Mouse (Mus musculus) forebrain, embryonic 11.5 days (tissue): Measurements from ENCODE around the gene Slc2a10. TPM values are rescaled to one million over a fixed set of nuclear protein-coding genes. Genes with fewer than 3 reads are reported as not detected.

Experiments
- ATAC-seq: fragments of 200-750 bp; cut with Nextera tagmentation; replicated peaks from 2 replicates; pipeline ENCODE4 v1.8.0; 2017; ENCODE audit warnings: moderate TSS enrichment; ENCODE audit not compliant: low FRiP score
- DNase-seq: peaks from one replicate; pipeline ENCODE4 v3.0.0-alpha.2; 2017; ENCODE audit warnings: low spot score
- H3K27ac ChIP-seq: fragments of 300-500 bp; sonication (generic); 2 replicates; pipeline ENCODE4 v1.5.1; 2014; ENCODE audit warnings: low read depth, low read length
- H3K27me3 ChIP-seq: fragments of 300-500 bp; sonication (generic); 2 replicates; pipeline ENCODE4 v1.6.1; 2014; ENCODE audit warnings: mild to moderate bottlenecking, low read length, mixed read lengths; ENCODE audit not compliant: control insufficient read depth, insufficient read depth
- H3K36me3 ChIP-seq: fragments of 300-500 bp; sonication (generic); 2 replicates; pipeline ENCODE4 v1.6.1; 2014; ENCODE audit warnings: mild to moderate bottlenecking, low read length, moderate library complexity, mixed read lengths; ENCODE audit not compliant: control insufficient read depth, insufficient read depth
- H3K4me1 ChIP-seq: fragments of 300-500 bp; sonication (generic); replicated peaks from 2 replicates; pipeline ENCODE4 v1.6.1; 2014; ENCODE audit warnings: low read length, mixed read lengths; ENCODE audit not compliant: control insufficient read depth, insufficient read depth
- H3K4me2 ChIP-seq: fragments of 300-500 bp; sonication (generic); 2 replicates; pipeline ENCODE4 v1.6.1; 2014; ENCODE audit warnings: low read depth, mild to moderate bottlenecking, low read length, moderate library complexity, mixed read lengths; ENCODE audit not compliant: severe bottlenecking
- H3K4me3 ChIP-seq: fragments of 300-500 bp; sonication (generic); 2 replicates; pipeline ENCODE4 v1.5.1; 2014; ENCODE audit warnings: low read depth, low read length
- H3K9ac ChIP-seq: fragments of 300-500 bp; sonication (generic); 2 replicates; pipeline ENCODE4 v1.6.1; 2014; ENCODE audit warnings: low read length
- H3K9me3 ChIP-seq: fragments of 300-500 bp; sonication (generic); 2 replicates; pipeline ENCODE4 v1.6.1; 2016; ENCODE audit warnings: low read length, mixed read lengths; ENCODE audit not compliant: control insufficient read depth
- WGBS: fragments of 180-500 bp; shearing (Covaris S2); extraction: QIAGEN DNeasy Blood & Tissue Kit; methylation state at CpG from one replicate; pipeline ENCODE4 v1.1.7; 2014; 5-methylcytosine and 5-hydroxymethylcytosine counted together
- polyA plus RNA-seq: library from polyadenylated mRNA; unstranded; fragments of >200 nt; fragmentation: Nextera tagmentation; extraction: Ambion mirVana; gene quantifications from 2 replicates; pipeline ENCODE4 v1.2.1, GENCODE M21; 2014

Slc2a10 gene
- polyA plus RNA-seq, result 4.2 TPM in 2 replicates

DNA sequence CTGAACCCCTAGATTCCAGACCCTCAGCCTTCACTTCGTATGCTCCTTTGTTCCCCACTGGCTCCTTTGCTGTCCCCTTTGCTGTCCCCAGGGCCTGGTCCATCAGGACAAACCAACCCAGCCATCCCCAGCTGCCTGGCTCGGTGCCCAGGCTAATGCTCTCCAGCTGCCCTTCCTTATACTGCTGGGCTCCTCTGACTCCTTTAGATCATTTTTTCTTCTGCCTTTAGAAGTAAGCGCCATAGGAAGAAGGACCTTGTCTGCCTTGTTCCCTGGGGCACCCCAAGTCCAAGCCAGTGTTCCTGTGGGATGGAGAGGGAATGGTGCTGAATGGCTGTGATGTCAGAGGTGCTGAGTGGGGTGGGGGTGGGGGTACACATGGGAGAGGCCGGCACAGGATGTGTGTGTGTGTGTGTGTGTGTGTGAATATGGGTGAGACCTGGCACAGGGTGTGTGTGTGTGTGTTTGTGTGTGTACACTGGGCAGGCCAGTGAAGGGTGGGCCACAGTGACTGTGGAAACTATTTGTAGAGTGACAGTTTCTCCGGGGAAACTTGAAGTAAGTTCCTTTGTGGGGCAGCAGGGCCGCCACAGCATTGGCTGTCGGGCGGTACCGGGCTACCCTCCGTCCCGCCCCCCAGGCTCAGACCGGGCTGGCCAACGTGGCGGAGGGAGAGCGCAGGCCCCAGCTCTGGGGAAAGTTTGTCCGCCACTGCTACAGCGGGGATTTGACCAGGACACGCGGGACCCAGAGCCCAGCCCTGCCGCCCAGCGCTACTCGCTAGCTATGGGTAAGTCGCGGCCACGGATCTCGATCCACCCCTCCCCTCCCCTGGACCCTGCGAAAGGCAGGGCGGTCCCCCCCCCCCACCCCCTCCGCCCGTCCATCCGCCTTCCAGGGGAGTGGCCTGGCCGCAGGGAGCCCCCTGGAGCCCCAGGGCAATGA, at the start of gene Slc2a10:
Gene Slc2a10, plus strand, starts transcription at position 529 of the 945 bp plus-strand sequence.
- H3K9me3 ChIP-seq, result no peaks in the 10 kb centered on the region
- H3K27me3 ChIP-seq, result no peaks in the 10 kb centered on the region
- H3K4me2 ChIP-seq, result peak within 1 kb of the TSS; percentile 72
- WGBS, result 6% methylated on average over 30 of the region's 32 CpGs
- DNase-seq, result peak; percentile 71
- H3K4me3 ChIP-seq, result peak within 1 kb of the TSS; percentile 39
- H3K27ac ChIP-seq, result no peak within 1 kb of the TSS
- no peaks in the 10 kb centered on the region for H3K36me3 ChIP-seq
- H3K4me1 ChIP-seq, result peaks cover 1% of the 10 kb centered on the region; the same call in 1 of the 2 replicates
- peak within 1 kb of the TSS; percentile 68 for H3K9ac ChIP-seq
- peak; percentile 66 for ATAC-seq

DNA sequence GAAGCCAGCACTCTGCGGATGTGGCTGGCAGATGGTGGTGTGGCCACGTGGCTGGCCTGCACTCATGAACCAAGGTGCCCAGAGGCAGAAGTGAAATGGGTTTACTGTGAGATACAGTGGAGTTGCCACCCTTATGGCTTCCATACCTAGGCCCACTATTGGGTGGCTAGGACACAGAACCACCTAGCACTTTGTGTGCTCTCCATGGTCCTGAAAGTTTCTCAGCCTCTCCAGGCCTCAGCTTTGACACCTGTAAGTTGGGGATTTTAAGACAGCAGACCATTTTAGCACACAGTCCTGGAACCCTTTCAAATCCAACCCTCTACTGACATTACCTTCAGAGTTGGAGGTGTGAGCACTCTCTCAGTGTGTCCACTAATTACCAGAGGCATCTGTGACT, 46.9 kb upstream of the Slc2a10 start:
- peaks cover 3% of the 10 kb centered on the region; the same call in 1 of the 2 replicates for H3K4me1 ChIP-seq
- no peak overlapping the region for H3K27ac ChIP-seq
- no peaks in the 10 kb centered on the region for H3K9me3 ChIP-seq
- ATAC-seq (no peak), DNase-seq (no peak)
- H3K9ac ChIP-seq, result no peak overlapping the region
- no peak overlapping the region for H3K4me2 ChIP-seq
- WGBS, result 63% methylated on average over 2 of the region's 2 CpGs
- H3K27me3 ChIP-seq, result no peaks in the 10 kb centered on the region
- H3K4me3 ChIP-seq, result no peak overlapping the region
- no peaks in the 10 kb centered on the region for H3K36me3 ChIP-seq

DNA sequence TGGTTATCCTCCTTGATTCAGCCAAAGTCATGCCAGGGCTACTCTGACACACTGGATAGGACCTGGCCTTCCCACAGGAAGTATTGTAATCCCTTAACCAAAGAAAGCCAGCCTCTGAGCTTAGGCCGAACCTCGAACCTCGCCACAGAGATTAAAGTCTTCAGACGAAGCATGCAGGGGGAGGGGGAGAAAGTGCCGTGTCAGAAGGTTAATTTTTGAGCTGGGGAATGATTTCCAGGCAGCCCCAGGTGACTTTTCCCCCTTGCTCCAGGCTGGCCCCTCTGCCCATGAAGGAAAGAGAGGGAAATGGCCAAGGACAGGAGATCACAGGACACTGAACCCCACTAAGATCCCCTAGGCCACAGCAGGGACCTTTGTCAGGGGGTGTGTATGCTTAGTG, 45.4 kb upstream of the Slc2a10 start:
- DNase-seq (no peak), ATAC-seq (no peak)
- Histone ChIP-seq H3K9me3 (no peaks in the 10 kb centered on the region), H3K27me3 (no peaks in the 10 kb centered on the region), H3K4me3 (no peak overlapping the region), H3K27ac (no peak overlapping the region), H3K9ac (no peak overlapping the region), H3K4me1 (peaks cover 3% of the 10 kb centered on the region; the same call in 1 of the 2 replicates), H3K4me2 (no peak overlapping the region), H3K36me3 (no peaks in the 10 kb centered on the region)
- 64% methylated on average over 5 of the region's 5 CpGs for WGBS

DNA sequence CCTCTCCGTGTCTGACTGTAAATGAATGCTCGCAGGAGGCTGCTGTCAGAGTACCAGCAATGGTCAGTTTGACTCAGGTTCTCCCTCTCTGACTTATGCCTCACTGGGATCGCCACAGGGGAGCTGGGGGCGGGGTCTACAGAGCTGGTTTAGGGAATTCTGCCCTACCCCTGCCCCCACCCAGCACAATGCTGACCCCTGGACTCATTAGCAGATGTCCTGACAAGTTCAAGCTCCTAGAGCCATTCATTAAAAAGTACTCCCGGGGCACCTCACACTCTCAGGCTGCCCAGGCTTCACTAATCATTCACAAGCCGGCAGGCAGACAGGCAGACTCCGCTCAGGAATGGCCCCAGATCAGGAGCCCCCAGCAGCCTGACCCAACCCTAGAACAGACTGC, 43.9 kb upstream of the Slc2a10 start:
- no peak for ATAC-seq
- DNase-seq, result no peak
- no peak overlapping the region for H3K27ac ChIP-seq

GRCm38 (mm10) chr2:165467824-165468452, 35.6 kb upstream of the Slc2a10 start:
- H3K9ac ChIP-seq, result no peak overlapping the region
- H3K4me3 ChIP-seq, result no peak overlapping the region
- H3K4me1 ChIP-seq, result peaks cover 2% of the 10 kb centered on the region
- DNase-seq, result no peak
- H3K4me2 ChIP-seq, result no peak overlapping the region
- peaks cover 5% of the 10 kb centered on the region; the same call in 1 of the 2 replicates for H3K27me3 ChIP-seq
- no peaks in the 10 kb centered on the region for H3K36me3 ChIP-seq
- H3K9me3 ChIP-seq, result no peaks in the 10 kb centered on the region
- WGBS, result 61% methylated on average over 15 of the region's 15 CpGs
- no peak overlapping the region for H3K27ac ChIP-seq
- no peak for ATAC-seq

More for the DNA sequence above, 43.9 kb upstream of the Slc2a10 start:
- 23% methylated on average over 7 of the region's 7 CpGs for WGBS
- Histone ChIP-seq H3K36me3 (no peaks in the 10 kb centered on the region), H3K4me2 (no peak overlapping the region), H3K9ac (no peak overlapping the region), H3K27me3 (no peaks in the 10 kb centered on the region), H3K4me1 (peaks cover 3% of the 10 kb centered on the region; the same call in 1 of the 2 replicates), H3K9me3 (no peaks in the 10 kb centered on the region), H3K4me3 (no peak overlapping the region)

- Histone ChIP-seq H3K36me3 (no peaks in the 10 kb centered on the region), H3K4me3 (no peak overlapping the region), H3K27me3 (peaks cover 5% of the 10 kb centered on the region; the same call in 1 of the 2 replicates), H3K4me2 (no peak overlapping the region), H3K9me3 (no peaks in the 10 kb centered on the region), H3K27ac (no peak overlapping the region), H3K4me1 (peaks cover 6% of the 10 kb centered on the region), H3K9ac (no peak overlapping the region)
- 55% methylated on average over 5 of the region's 5 CpGs for WGBS
- DNase-seq, result peak; percentile 35
- ATAC-seq, result no peak
These were observed 33.4 kb upstream of the Slc2a10 start for GRCm38 (mm10) chr2:165470167-165470566.

DNA sequence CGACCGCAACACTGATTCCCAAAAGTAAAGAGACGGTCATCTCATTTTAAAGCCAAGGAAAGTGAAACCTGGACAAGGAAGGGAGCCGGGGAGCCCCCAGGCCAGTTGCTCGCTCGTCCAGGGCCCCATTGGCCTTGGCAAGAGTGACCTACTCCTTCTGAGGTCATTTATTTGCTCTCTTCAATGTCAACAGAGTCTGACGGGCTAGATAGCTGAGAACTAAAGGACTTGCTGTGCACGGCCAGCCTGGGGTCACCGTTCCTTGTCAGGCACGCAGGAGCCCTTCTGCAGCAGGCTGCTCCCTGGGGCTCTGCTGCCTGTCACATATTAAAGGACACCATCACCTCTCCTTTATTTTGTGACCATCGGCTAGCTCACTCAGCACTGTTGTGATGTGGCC, 31.6 kb upstream of the Slc2a10 start:
- H3K4me3 ChIP-seq, result no peak overlapping the region
- H3K9me3 ChIP-seq, result no peaks in the 10 kb centered on the region
- no peak overlapping the region for H3K4me2 ChIP-seq
- ATAC-seq (no peak), DNase-seq (no peak)
- no peak overlapping the region for H3K27ac ChIP-seq
- WGBS, result 81% methylated on average over 11 of the region's 11 CpGs
- H3K9ac ChIP-seq, result no peak overlapping the region
- peaks cover 6% of the 10 kb centered on the region for H3K4me1 ChIP-seq
- H3K36me3 ChIP-seq, result no peaks in the 10 kb centered on the region
- peaks cover 5% of the 10 kb centered on the region; the same call in 1 of the 2 replicates for H3K27me3 ChIP-seq

GRCm38 (mm10) chr2:165473003-165473402, 30.6 kb upstream of the Slc2a10 start, which contains the start of gene Slc13a3:
Gene Slc13a3 (minus strand): TSS chr2:165473230.
- Histone ChIP-seq H3K9me3 (no peaks in the 10 kb centered on the region), H3K36me3 (no peaks in the 10 kb centered on the region), H3K4me1 (peaks cover 6% of the 10 kb centered on the region), H3K4me3 (peak within 1 kb of the TSS; percentile 24), H3K4me2 (peak within 1 kb of the TSS; percentile 53), H3K9ac (peak within 1 kb of the TSS; percentile 43), H3K27ac (no peak within 1 kb of the TSS), H3K27me3 (peaks cover 5% of the 10 kb centered on the region; the same call in 1 of the 2 replicates)
- peak; percentile 69 for DNase-seq
- WGBS, result under 1% methylated on average over 34 of the region's 35 CpGs
- ATAC-seq, result 0 out of 2 replicates have a peak, but pooled peaks have one; percentile 21
